Mouse (Mus musculus): ENCODE data around the gene 4930524B15Rik. TPM values are rescaled to one million over a fixed set of nuclear protein-coding genes. Genes with fewer than 3 reads are reported as not detected.

Gene 4930524B15Rik
- 0.26 TPM in 1 of 4 replicates, not detected in the others for total RNA-seq (2023; ENCODE audit: inconsistent age)

DNA sequence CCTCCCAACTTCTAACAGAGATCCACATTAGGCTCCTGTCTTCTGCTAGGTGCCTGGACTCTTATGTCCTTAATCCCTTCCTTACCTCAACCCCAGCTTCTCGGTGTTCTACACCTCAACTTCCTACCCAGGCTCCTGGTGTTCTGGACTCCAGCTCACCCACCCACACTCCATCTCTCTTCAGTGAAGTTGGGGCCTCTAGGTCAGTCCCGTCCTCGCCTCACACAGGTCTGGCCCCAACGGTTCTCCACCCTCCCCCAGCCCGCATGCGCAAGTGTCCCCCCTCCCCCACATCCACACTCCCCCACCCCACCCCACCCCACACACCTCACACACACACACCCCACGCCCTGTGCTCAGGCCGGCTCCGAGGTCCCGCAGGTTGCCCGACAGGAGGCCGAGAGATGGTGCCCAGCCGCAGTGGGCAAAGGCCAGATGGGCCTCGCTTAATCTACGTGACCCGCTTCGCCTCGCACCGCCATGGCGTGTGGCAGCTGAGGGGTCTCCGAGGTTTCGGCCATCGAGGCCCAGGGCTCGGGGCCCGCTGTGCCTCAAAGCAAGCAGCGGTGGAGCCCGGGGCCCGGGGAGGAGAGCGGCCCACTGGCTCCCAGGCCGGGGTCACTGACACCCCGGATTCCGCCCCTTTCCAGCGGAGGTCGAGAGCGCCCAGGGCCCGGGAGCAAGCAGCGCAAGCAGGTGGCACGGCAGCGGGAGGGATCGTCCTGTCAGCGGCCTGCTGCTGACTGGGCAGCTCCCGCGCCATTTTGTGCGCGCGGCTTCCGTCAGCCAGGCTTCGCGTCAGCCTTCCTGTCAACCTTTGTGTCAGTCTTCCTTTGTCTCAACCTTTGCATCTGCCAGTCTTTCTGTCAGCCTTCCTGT lies at the start of gene 4930524B15Rik:
4930524B15Rik (plus strand) TSS at position 337 of the 879 bp plus-strand sequence.

DNA sequence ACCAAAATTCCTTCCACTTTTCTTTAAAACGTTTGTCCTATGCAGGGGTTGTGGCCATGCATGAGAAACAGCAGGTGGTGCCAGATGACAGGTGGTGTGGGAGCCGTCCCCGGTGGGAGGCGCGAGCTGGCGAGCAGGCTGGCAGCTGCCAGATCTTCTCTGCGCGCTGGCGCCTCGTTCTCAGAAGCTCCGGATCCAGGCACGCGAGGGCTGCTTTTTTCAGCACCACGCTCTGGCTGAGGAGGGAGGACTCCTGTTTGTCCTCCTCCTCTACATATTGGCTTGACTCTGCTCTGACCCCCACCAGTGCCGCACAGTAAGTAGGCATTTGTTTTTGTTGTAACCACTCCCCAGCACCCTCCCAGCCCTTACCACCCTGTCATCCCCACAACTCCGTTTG lies 34.9 kb downstream of the 4930524B15Rik start, which contains the start of gene Nsg2:
Nsg2 (plus strand) TSS at position 183 of the 400 bp plus-strand sequence.

Other genes starting within 250 kb of the 4930524B15Rik start
- 41.4 to 50.8 TPM (median 50.3 TPM) in 4 replicates for gene Cpeb4, start 93.4 kb upstream of the 4930524B15Rik start, total RNA-seq (2023; ENCODE audit: inconsistent age)
- 2.5 to 3.0 TPM (median 2.9 TPM) in 4 replicates for gene Nsg2, start 34.9 kb downstream of the 4930524B15Rik start, total RNA-seq (2023; ENCODE audit: inconsistent age)
- gene Il9r, start 234.7 kb downstream of the 4930524B15Rik start, total RNA-seq (2023; ENCODE audit: inconsistent age), result 27.7 to 39.1 TPM (median 30.8 TPM) in 4 replicates
- 21.3 to 25.7 TPM (median 23.2 TPM) in 4 replicates for gene Snrnp25, start 239.8 kb downstream of the 4930524B15Rik start, total RNA-seq (2023; ENCODE audit: inconsistent age)